Mouse (Mus musculus): ENCODE data around the gene Taf1.

The Taf1 gene

DNA sequence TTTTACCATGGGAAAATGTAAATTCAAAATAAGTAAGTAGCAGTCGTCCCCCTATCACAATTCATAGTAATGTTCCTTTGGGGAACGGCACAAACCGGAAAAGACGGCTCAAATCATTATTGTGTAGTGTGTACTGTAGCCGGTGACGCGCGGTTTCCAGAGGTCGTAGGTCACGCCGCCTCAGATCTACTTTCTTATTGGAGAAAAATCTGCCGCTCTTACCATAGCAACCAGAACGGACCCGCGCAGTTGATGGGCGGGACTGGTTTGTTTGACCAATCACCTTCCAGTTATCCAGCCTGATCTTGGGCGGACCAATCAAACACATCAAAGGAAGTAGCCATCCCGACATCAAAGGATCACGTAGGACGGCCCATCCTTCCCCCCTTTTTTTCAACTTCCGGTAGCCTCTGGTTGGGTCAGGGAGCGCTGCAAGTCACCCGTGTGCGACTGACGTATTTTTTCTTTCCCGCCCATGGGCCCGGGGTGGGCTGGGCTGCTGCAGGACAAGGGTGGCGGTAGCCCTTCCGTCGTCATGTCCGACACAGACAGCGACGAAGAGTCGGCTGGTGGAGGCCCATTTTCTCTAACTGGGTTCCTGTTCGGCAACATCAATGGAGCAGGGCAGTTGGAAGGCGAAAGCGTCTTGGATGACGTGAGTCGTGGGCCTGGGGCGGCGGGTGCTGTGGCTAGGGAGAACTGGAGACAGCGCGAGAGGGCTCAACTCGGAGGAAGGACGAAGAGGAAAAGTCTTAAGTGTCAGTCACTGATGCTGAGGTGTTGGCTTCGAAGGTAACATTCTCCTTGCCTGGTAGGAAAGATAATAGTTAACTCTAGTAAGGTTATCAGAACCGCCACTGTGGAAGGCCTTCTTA, at the start of gene Taf1:
Gene Taf1 (plus strand): TSS at position 388 of the 875 bp plus-strand sequence.
- DNase-seq (ENCODE audit: low spot score in 2 of 2), result peak; percentile 89

DNA sequence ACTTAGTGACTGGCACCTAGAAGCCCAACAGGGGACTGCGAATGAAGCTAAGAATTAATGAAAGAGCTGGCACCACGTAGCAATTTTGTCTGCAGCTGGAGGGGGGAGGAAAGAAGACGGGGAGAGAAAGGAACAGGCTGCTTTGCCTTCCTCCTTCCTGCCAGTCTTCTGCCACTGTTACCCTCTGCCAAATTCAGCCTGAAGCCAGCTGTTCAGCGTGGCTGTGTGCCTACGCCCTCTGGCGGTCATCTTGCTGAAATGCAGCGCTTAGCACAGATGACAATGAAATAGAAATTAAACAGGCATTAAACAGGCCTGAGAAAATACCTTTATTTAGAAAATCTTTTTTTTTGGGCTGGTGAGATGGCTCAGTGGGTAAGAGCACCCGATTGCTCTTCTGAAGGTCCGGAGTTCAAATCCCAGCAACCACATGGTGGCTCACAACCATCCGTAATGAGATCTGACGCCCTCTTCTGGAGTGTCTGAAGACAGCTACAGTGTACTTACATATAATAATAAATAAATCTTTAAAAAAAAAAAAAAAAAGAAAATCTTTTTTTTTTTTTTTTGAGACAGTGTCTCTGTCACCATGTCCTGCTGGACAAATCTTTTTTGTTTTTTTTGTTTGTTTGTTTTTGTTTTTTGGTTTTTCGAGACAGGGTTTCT, 45.9 kb upstream of the Taf1 start:
- peak in 1 of 2 experiments; percentile 16 for DNase-seq (ENCODE audit: low spot score in 2 of 2)

DNA sequence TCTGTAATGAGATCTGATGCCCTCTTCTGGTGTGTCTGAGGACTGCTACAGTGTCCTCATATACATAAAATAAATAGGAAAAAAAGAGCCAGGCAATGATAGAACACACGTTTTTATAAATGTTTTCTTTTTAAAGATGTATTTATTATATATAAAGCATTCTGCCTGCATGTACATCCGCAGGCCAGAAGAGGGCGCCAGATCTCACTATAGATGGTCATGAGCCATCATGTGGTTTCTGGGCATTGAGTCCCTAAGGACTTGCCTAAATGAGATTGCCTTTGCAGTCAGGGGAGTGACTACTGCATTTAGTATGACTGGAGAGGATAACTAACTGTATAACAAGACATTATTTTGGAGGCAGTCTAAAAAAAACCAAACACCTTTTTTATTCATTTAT, 27.9 kb upstream of the Taf1 start:
- DNase-seq (ENCODE audit: low spot score in 2 of 2), result no peak

- no peak for DNase-seq (ENCODE audit: low spot score in 2 of 2)
Observed at GRCm38 (mm10) chrX:101515710-101516109, 16.8 kb upstream of the Taf1 start.

DNA sequence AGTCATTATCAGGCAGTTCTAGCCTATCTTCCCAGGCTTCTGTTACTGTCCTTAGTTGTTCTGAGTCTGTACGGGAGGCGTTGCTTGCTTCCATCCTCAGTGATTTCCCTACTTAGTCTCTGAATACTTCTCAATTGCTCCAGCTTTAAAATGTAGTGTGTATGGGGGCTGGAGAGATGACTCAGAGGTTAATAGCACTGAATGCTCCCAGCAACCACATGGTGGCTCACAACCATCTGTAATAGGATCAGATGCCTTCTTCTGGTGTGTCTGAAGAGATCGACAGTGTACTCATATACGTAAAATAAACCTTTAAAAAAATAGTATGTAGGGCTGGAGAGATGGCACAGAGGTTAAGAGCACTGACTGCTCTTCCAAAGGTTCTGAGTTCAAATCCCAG, 14.5 kb upstream of the Taf1 start:
- DNase-seq (ENCODE audit: low spot score in 2 of 2), result no peak

DNA sequence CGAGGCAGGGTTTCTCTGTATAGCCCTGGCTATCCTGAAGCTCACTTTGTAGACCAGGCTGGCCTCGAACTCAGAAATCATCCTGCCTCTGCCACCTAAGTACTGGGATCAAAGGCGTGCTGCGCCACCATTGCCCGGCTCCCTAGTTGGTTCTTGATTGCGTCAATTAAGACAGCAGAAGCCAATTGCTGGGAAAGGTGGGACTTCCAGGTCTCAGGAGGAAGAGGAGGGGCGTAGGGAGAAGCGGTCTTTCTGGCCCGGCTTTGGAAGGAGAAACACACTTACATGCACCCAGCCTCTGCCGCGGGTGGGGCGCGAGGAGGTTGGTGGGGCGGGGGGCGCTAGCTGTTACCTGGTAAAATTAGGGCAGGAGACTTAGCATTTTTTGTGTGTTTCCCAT, 10.5 kb upstream of the Taf1 start:
- DNase-seq (ENCODE audit: low spot score in 2 of 2), result no peak

DNA sequence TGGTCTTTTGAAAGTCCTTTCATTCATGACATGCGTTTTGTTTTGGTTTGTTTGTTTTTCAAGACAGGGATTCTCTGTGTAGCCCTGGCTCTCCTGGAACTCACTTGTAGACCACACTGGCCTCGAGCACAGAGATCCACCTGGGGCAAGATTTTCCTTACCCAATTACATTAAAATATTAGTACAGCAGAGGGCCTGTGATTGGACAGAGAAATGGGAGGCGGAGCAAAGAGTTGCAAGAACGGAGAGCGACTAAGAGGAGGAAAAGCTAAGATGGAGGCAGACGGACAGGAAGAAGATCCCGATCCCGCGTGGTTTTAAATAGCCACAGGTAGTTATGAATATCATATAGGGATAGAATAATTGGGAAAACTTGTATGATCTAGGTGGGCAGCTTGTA, 5.2 kb upstream of the Taf1 start:
- DNase-seq (ENCODE audit: low spot score in 2 of 2), result no peak

DNA sequence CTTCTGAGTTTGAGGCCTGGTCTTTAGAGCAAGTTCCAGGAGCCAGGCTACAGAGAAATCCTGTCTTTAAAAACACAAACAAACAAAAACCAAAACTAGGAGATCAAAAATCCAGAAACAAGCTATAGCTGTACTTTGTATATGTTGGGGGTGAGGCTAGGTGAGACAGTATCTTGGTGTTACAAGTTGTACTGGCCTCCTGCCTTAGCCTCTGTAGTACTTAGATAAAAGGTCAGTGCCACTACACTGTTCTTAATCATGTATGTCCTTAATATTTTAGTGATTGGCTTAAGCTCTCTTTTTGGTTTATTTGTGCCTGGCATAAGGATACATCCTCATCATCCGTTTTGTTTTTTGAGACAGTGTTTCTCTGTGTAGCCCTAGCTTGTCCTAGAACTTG, 52.9 kb downstream of the Taf1 start:
- no peak for DNase-seq (ENCODE audit: low spot score in 2 of 2)

DNA sequence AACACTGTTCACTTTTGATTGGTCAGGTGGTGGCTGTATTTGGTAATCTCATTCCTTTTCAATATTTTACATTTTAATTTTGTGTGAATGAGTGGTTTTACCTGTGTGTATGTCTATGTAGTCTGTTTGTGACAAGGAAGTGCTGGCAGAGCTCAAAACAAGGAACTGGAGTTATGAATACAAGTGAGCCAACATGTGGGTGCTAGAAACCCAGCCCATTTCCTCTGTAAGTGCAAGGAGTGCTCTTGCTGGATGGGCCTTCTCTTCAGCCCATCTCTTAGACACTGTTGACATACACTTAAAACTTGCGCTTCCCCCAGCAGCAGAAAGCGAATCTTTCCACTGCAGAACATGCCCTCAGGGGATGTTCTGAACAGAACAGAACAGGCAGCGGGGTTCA, 83.6 kb downstream of the Taf1 start:
- no peak for DNase-seq (ENCODE audit: low spot score in 2 of 2)

DNA sequence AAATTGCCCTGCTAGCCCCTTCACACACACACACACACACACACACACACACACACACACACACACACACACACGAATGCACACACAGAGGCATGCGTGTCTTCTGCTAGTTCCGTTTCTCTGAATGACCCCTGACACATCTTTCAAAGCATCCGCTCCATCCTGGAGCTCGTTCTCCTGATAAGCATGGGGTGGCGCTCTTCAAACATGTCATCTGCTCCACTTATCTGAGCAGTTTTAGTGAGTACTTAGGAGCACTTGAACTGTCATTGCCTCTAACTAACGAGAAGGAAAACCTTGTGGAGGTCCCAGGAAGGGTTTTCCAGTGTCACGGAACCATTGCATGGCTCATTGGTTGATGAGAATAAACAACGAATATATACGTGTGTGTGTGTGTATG, 85.4 kb downstream of the Taf1 start:
- no peak for DNase-seq (ENCODE audit: low spot score in 2 of 2)

DNA sequence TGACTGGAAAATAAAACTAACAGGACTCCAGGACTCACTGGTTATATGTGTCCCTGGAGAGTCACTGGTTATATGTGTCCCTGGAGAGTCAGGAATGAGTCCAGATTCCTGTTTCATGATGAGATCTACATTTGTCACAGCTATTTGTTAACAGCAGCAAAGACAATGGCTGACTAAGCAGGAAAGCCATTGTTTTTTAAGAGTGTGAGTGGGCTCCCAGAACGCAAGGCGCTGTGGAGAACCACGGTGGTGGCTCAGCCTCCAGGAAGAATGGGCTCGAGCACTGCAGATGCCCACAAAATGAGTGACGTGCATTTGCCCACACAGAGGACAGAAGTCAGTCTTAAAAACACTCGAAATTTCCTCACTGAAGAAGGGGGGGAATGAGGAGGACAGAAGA, 87.8 kb downstream of the Taf1 start:
- no peak for DNase-seq (ENCODE audit: low spot score in 2 of 2)

DNA sequence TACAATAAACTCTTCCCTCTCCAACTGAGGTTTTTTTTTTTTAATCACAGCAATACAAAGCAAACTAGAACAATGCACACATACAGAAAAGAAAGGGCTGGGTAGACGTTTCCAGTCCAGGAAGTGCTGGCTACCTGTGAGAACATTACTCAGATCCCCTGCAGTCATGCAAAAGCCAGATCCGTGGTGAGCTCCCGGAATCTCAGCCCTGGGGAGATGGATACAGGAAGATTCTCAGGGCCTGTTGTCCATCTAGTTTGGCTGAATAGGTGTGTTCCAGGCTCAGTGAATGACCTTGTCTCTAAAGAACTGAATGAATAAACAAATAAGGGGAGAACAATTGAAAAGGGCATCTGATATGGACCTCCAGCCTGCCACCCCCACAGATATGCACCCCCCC, 90.0 kb downstream of the Taf1 start:
- DNase-seq (ENCODE audit: low spot score in 2 of 2), result no peak

GRCm38 (mm10) chrX:101636821-101637525, 104.4 kb downstream of the Taf1 start:
- DNase-seq (ENCODE audit: low spot score in 2 of 2), result no peak

- no peak for DNase-seq (ENCODE audit: low spot score in 2 of 2)
Observed at GRCm38 (mm10) chrX:101638856-101639255, 106.3 kb downstream of the Taf1 start.

GRCm38 (mm10) chrX:101639306-101639705, 106.8 kb downstream of the Taf1 start:
- no peak for DNase-seq (ENCODE audit: low spot score in 2 of 2)

- DNase-seq (ENCODE audit: low spot score in 2 of 2), result peak; percentile 78 to 83
Observed at GRCm38 (mm10) chrX:101639741-101640166, 107.2 kb downstream of the Taf1 start, which contains the start of gene Ogt. Gene Ogt (plus strand): TSS chrX:101640060.

DNA sequence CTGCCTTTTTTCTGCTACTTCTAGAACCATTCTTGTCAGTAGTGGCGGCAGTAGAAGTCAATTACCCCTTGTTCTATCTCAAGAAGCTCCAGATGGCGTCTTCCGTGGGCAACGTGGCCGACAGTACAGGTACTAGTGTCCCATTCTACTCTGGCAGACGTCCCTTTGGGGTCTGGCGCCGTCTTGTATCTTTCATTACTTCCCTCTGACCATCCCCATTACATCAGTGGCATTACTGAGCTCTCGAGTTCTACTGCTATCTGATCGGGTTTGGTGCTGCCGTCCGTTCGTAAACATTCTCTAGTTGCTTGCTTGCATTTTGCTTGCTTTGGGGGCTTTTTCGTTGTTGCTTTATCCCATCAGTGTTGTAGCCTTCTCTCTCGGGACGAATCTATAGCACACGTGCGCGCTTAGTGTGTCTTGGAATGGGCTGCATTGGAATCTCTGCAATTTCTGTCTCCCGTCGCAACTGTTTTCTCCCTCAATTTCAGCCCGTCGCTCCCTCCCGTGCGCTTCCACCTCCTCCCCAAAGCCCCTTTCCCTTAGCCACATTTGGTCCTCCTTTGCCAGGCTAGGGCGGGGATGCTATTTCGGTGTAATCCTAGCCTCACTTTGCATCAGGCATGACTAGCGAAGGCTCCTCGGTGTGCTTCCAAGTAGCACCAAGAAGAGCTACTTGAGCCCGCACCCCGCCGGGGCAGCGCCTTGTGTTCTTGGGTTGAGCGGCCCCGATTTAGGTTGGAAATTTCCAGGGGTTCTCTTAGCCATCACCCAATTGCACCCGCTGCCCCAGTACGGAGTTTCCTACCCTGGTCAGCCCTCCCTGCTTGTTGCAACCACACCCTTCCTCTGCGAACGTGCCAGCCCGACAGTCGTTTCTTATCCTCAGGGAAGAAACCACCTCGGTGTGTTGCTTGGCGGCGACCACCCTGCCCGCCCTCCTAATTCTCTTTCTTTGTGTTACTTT, 107.9 kb downstream of the Taf1 start:
- peak; percentile 17 to 60 for DNase-seq (ENCODE audit: low spot score in 2 of 2)

DNA sequence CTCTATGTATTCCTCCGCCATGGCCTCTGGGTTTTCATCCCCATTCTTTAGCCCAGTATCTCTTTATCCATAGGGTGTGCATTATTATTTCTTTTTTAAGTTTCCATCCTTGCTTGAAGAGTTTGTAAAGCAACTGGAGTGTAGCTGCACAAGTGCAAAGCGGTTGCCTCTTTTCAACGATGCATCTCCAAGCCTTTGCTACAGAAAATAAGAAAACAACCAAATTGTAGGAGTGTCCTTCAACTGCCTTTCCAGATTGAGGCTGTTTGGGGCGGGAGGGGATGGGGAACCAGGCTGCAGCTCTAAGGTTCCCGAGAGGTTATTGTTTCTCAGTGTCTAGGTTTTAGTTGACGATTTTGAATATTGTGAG, 108.6 kb downstream of the Taf1 start:
- no peak for DNase-seq (ENCODE audit: low spot score in 2 of 2)

GRCm38 (mm10) chrX:101642091-101642490, 109.6 kb downstream of the Taf1 start:
- DNase-seq (ENCODE audit: low spot score in 2 of 2), result no peak

- DNase-seq (ENCODE audit: low spot score in 2 of 2), result no peak
Observed at GRCm38 (mm10) chrX:101645286-101645685, 112.8 kb downstream of the Taf1 start.

DNA sequence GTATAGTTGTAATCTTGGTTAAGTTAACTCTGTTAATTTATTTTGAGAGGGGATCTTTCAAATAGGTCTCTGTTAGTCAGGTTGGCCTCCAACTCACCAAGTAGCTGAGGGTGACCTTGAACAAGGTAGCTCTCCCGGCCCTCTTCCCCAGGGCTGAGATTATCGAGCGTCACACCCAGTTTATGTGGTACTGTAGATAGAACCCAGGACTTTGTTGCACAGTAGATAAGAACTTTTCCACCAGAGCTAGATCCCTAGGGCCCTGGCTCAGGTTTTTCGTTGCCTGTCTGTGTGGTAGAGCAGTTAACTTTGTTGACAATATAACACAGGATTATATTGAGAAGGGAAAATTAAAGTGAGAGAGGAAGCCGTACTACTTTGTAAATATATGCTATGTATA, 114.1 kb downstream of the Taf1 start:
- DNase-seq (ENCODE audit: low spot score in 2 of 2), result no peak

Measured in urinary bladder, postnatal 4 days (tissue).